Mouse (Mus musculus) liver, embryonic 14.5 days (tissue): Measurements from ENCODE around the gene Grip1. TPM values are rescaled to one million over a fixed set of nuclear protein-coding genes. Genes with fewer than 3 reads are reported as not detected.

Source experiments
- ATAC-seq: fragments of 200-750 bp; cut with Nextera tagmentation; 2 replicates; pipeline ENCODE4 v1.8.0; 2017; ENCODE audit warnings: moderate number of reproducible peaks, mild to moderate bottlenecking, moderate library complexity; ENCODE audit not compliant: insufficient read depth
- DNase-seq, 3 experiments: peaks; one replicate each; pipeline ENCODE4 v3.0.0-alpha.2; 2012 to 2013; ENCODE audit warnings: low read depth in 3 of 3, low spot score in 3 of 3
- H3K27ac ChIP-seq: fragments of 300-500 bp; sonication (generic); 2 replicates; pipeline ENCODE4 v1.5.1; 2014; ENCODE audit warnings: moderate library complexity, mild to moderate bottlenecking, control low read depth, inconsistent platforms
- H3K27me3 ChIP-seq: fragments of 300-500 bp; sonication (generic); 2 replicates; pipeline ENCODE4 v1.6.1; 2014; ENCODE audit warnings: mild to moderate bottlenecking, low read length, moderate library complexity; ENCODE audit not compliant: control insufficient read depth, insufficient read depth
- H3K36me3 ChIP-seq: fragments of 300-500 bp; sonication (generic); replicated peaks from 2 replicates; pipeline ENCODE4 v1.6.1; 2014; ENCODE audit warnings: low read depth; ENCODE audit not compliant: control insufficient read depth, insufficient read depth
- H3K4me1 ChIP-seq, 2 experiments: fragments of 200-500 bp in 1 of 2; fragments of 300-500 bp in 1 of 2; sonication (generic) in 1 of 2; replicated peaks; 2 replicates each; pipeline ENCODE4 v1.6.1; 2012 to 2014; ENCODE audit warnings: antibody characterized with exemption in 1 of 2, inconsistent platforms in 1 of 2, low read length in 1 of 2; ENCODE audit not compliant: control insufficient read depth in 2 of 2, insufficient read depth in 2 of 2
- H3K4me2 ChIP-seq: fragments of 300-500 bp; sonication (generic); 2 replicates; pipeline ENCODE4 v1.6.1; 2014; ENCODE audit warnings: low read depth, mild to moderate bottlenecking, control low read depth, moderate library complexity
- H3K4me3 ChIP-seq, 2 experiments: fragments of 200-500 bp in 1 of 2; fragments of 300-500 bp in 1 of 2; sonication (generic) in 1 of 2; 2 replicates each; pipeline ENCODE4 v1.5.1; 2012 to 2014; ENCODE audit warnings: low read depth in 2 of 2, low read length in 2 of 2, mild to moderate bottlenecking in 2 of 2, control low read depth in 1 of 2, inconsistent platforms in 1 of 2, moderate library complexity in 1 of 2; ENCODE audit not compliant: insufficient read depth in 1 of 2
- H3K9ac ChIP-seq: fragments of 300-500 bp; sonication (generic); replicated peaks from 2 replicates; pipeline ENCODE4 v1.6.1; 2014; ENCODE audit warnings: mild to moderate bottlenecking, control low read depth, moderate library complexity
- H3K9me3 ChIP-seq: fragments of 300-500 bp; sonication (generic); 2 replicates; pipeline ENCODE4 v1.6.1; 2016; ENCODE audit warnings: low read length, mixed read lengths; ENCODE audit not compliant: control insufficient read depth
- CTCF ChIP-seq: IDR thresholded peaks from 2 replicates; pipeline ENCODE4 v1.5.1; 2016; ENCODE audit warnings: antibody characterized with exemption, low read depth, control low read depth
- EP300 ChIP-seq: IDR thresholded peaks from 2 replicates; pipeline ENCODE4 v1.6.1; 2016; ENCODE audit warnings: antibody characterized with exemption, low read depth
- WGBS: fragments of 180-500 bp; shearing (Covaris S2); extraction: QIAGEN DNeasy Blood & Tissue Kit; methylation state at CpG from one replicate; pipeline ENCODE4 v1.1.7; 2014; ENCODE audit not compliant: insufficient replicate concordance; 5-methylcytosine and 5-hydroxymethylcytosine counted together
- polyA plus RNA-seq, 2 experiments: library from polyadenylated mRNA; depleted of rRNA in 1 of 2; stranded (reverse) in 1 of 2; unstranded in 1 of 2; fragments of >200 nt; fragmentation: Nextera tagmentation in 1 of 2; extraction: Ambion mirVana in 1 of 2; gene quantifications; 2 replicates each; pipeline versions ENCODE4 v1.2.1 to v1.2.3; 2012 to 2014

The Grip1 gene
- polyA plus RNA-seq, 2 experiments: 0.37 to 0.56 TPM

GRCm38 (mm10) chr10:119525730-119526129, 72.1 kb downstream of the Grip1 start:
- Histone ChIP-seq H3K4me2 (no peak overlapping the region), H3K9me3 (no peaks in the 10 kb centered on the region), H3K4me1 (no peaks in the 10 kb centered on the region), H3K36me3 (no peaks in the 10 kb centered on the region), H3K4me3 (no peak overlapping the region), H3K9ac (no peak overlapping the region), H3K27me3 (no peaks in the 10 kb centered on the region), H3K27ac (no peak overlapping the region)
- ATAC-seq (no peak), DNase-seq (no peak)
- no peak for TF ChIP-seq CTCF
- no peak for TF ChIP-seq EP300
- 52% methylated on average over 3 of the region's 3 CpGs for WGBS

GRCm38 (mm10) chr10:119534852-119535251, 81.2 kb downstream of the Grip1 start:
- no peaks in the 10 kb centered on the region for H3K4me1 ChIP-seq
- no peak overlapping the region for H3K9ac ChIP-seq
- H3K27ac ChIP-seq: no peak overlapping the region
- H3K9me3 ChIP-seq: no peaks in the 10 kb centered on the region
- no peaks in the 10 kb centered on the region for H3K27me3 ChIP-seq
- no peaks in the 10 kb centered on the region for H3K36me3 ChIP-seq
- DNase-seq: no peak
- H3K4me3 ChIP-seq: no peak overlapping the region
- TF ChIP-seq CTCF: no peak
- TF ChIP-seq EP300: no peak
- ATAC-seq: no peak
- H3K4me2 ChIP-seq: no peak overlapping the region
- 38% methylated on average over 4 of the region's 4 CpGs for WGBS

DNA sequence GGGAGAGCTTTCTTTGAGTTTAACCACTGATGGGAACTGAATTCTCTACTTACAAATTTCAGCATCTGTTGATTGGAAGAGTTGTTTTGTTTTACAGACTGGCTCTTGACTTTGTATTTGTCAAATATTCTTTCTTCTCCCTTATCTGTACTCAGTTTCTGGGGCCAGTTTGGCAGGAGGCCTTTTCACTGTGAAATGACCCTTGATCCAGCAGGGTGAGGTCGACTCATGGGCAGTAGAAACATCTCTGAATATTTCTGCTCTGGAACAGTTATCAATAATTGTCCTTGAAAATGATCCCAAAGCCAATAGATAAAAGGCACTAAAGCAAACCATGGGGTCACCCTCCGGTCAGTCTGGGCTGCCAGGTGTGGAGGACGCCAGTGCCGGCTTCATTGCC, 88.0 kb downstream of the Grip1 start:
- H3K27me3 ChIP-seq: no peaks in the 10 kb centered on the region
- TF ChIP-seq EP300 (no peak), CTCF (no peak)
- 50% methylated on average over 4 of the region's 4 CpGs for WGBS
- ATAC-seq (no peak), DNase-seq (no peak)
- no peak overlapping the region for H3K4me2 ChIP-seq
- H3K9me3 ChIP-seq: no peaks in the 10 kb centered on the region
- H3K4me3 ChIP-seq: no peak overlapping the region
- H3K27ac ChIP-seq: no peak overlapping the region
- no peaks in the 10 kb centered on the region for H3K36me3 ChIP-seq
- H3K9ac ChIP-seq: no peak overlapping the region
- peaks cover 0 to 2% of the 10 kb centered on the region in 2 experiments; a peak in 1 of 4 replicates for H3K4me1 ChIP-seq

- Histone ChIP-seq H3K9ac (no peak overlapping the region), H3K4me3 (no peak overlapping the region), H3K27me3 (no peaks in the 10 kb centered on the region), H3K4me2 (no peak overlapping the region), H3K36me3 (no peaks in the 10 kb centered on the region), H3K9me3 (no peaks in the 10 kb centered on the region), H3K27ac (no peak overlapping the region), H3K4me1 (peaks cover 0 to 2% of the 10 kb centered on the region in 2 experiments; a peak in 1 of 4 replicates)
- WGBS: 63% methylated on average over 7 of the region's 7 CpGs
- ATAC-seq (no peak), DNase-seq (no peak)
- TF ChIP-seq EP300: no peak
- no peak for TF ChIP-seq CTCF
Measured at GRCm38 (mm10) chr10:119543771-119544170, 90.1 kb downstream of the Grip1 start.

- ATAC-seq (no peak), DNase-seq (no peak)
- Histone ChIP-seq H3K4me1 (peaks cover 0 to 2% of the 10 kb centered on the region in 2 experiments; a peak in 1 of 4 replicates), H3K4me2 (no peak overlapping the region), H3K4me3 (no peak overlapping the region), H3K27ac (no peak overlapping the region), H3K9me3 (no peaks in the 10 kb centered on the region), H3K9ac (no peak overlapping the region), H3K36me3 (no peaks in the 10 kb centered on the region), H3K27me3 (no peaks in the 10 kb centered on the region)
- TF ChIP-seq EP300: no peak
- 64% methylated on average over 9 of the region's 9 CpGs for WGBS
Measured at GRCm38 (mm10) chr10:119544743-119545142, 91.1 kb downstream of the Grip1 start.
